Mouse (Mus musculus) WW6 (cell line): ENCODE measurements around the gene Gm20425.

ENCODE experiments used
- DNase-seq: peaks from one replicate; pipeline ENCODE4 v3.0.0-alpha.2; 2013; ENCODE audit warnings: low read depth, low spot score

Gm20425 gene

GRCm38 (mm10) chr9:103154568-103154967, 75.5 kb downstream of the Gm20425 start:
- DNase-seq = no peak

- no peak for DNase-seq
These were observed 76.8 kb downstream of the Gm20425 start for GRCm38 (mm10) chr9:103153286-103153685.

DNA sequence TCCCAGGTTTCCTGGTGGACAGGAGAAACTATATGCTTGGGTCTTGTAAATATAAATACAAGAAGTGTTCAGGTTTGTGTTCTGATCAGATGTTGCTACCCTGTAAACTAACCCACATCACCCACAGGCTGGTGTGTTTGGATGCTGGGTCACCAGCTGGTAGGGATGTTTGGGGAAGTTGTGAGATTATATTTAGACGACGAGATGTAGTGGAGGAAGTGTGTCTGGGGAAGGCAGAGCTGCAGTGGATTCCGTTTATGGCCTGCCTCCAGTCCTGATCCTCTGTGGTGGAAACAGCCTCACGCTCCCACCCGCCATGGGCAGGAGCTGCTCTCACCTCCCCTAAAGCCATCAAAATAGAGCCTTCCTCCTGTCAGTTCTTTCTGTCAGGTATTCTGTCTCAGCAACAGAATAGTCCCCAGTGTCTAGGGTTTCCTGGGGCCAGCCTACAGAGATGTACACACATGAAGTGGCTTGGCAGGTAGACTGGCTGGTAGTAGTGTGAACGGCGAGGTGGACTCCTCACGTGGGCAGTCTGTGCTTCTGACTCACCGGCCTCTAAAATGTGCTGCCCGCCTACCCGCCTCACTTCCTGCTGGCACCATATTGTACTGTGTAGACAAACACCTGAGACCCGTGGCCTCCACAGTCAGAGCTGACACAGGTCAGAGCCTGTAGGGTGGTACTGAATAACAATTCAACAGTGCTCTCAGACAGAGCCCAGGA, 80.9 kb downstream of the Gm20425 start:
- DNase-seq = no peak

GRCm38 (mm10) chr9:103147103-103147502, 83.0 kb downstream of the Gm20425 start:
- DNase-seq = no peak

- no peak for DNase-seq
These were observed 83.4 kb downstream of the Gm20425 start for GRCm38 (mm10) chr9:103146703-103147102.

GRCm38 (mm10) chr9:103146257-103146656, 83.8 kb downstream of the Gm20425 start:
- DNase-seq = no peak

- DNase-seq = no peak
These were observed 84.8 kb downstream of the Gm20425 start for GRCm38 (mm10) chr9:103145351-103145750.

DNA sequence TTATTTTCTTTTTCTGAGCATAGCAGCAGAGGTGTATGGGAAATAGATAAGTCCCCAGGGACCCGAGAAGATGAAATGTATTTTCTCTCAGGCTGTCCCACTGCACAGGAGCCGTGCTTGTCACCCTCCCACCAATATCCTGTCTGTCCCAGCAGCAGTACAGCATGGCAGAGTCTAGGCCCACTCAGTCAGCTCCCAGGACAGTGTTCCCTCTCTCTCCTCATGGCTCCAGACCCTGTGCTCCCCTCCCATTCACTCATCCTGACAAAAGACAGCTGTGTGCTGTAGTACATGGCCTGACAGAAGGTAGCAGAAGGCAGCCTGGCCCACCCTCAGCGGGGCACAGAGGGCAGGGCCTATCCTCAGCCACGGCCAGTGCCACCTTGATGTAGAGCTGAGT, 86.2 kb downstream of the Gm20425 start:
- no peak for DNase-seq

DNA sequence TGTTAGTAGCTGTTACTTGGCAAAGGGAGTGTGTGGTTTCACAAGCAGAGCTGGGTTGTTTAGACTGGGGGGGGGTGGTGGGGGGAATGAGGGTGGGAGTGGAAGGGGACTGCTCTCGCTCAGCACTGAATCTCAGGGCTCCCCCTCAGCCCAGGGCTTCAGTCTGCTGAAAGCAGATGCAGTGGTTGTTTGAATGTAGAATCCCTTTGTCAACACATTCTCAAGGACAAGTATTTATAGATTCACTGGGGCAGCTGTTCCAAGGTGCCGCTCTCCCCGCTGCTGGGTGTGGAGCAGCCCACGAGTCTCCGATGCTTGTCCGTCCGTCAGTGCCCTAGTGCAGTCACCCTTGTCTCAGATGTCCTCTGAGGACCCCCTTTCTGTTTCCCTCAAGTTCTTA, 88.8 kb downstream of the Gm20425 start:
- DNase-seq = no peak

GRCm38 (mm10) chr9:103140384-103140783, 89.7 kb downstream of the Gm20425 start:
- no peak for DNase-seq
